Mouse (Mus musculus): Measurements from ENCODE around the gene Zbtb43. TPM values are rescaled to one million over a fixed set of nuclear protein-coding genes. Genes with fewer than 3 reads are reported as not detected.

Gene Zbtb43
- polyA plus RNA-seq, 1 experiment = 14.2 TPM

DNA sequence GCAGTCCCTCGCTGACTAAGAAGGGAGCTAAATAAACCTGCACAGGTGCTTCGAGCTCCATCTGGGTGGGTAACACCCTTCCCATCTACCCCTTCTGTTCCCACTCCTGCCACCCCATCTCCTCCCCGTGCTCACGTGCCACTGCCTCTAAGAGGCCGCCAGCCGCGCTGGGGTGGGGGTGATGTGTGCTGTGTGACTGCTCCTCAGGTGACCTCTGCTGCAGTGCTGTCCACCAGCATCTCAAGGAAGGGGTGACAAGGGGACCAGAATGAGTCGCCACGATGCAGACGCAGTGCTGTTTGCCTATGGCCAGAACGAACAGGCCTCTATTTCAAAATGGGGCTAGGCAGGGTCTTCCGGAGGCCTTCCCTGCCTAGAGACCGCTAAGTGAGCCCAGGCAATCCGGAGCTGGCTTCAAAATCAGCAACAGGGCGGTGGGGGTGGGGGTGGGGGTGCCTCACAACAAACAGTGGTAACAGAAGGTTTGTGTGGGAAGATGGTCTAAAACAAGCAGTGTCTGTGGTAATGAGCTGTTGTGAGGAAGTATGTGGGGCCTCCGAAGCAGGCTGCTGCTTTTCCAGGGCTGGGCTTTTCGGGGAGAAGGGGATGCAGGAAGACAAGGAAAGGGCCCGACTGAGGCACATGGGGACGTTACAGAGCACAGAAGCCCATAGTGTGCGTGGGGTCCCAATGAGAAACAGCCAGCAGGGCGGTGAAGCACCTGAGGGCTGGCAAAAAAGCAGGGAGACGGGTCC lies 19.1 kb downstream of the Zbtb43 start:
- Histone ChIP-seq H3K4me3 (ENCODE audit: insufficient read depth, low read depth, low read length) (no peak overlapping the region), H3K36me3 (ENCODE audit: control insufficient read depth, insufficient read depth, low read length) (peaks cover 4% of the 10 kb centered on the region; the same call in 1 of the 2 replicates), H3K4me1 (ENCODE audit: control insufficient read depth, insufficient read depth, low read length) (no peaks in the 10 kb centered on the region), H3K27me3 (replicated peaks; ENCODE audit: control insufficient read depth, insufficient read depth, low read length) (no peaks in the 10 kb centered on the region), H3K27ac (ENCODE audit: insufficient read depth, low read depth, low read length) (no peak overlapping the region)
- no peak for TF ChIP-seq CTCF (conservative IDR thresholded peaks at IDR 0.05; ENCODE audit: insufficient read depth, insufficient read length, low read depth, low read length)
- TF ChIP-seq POLR2A (IDR thresholded peaks at IDR 0.05; ENCODE audit: low read depth, low read length) = no peak
- WGBS = 91% methylated on average over 22 of the region's 22 CpGs
- no peak for DNase-seq

- no peaks in the 10 kb centered on the region for H3K27me3 ChIP-seq (replicated peaks; ENCODE audit: control insufficient read depth, insufficient read depth, low read length)
- WGBS = 26% methylated on average over 1 of the region's 1 CpGs
- H3K4me3 ChIP-seq (ENCODE audit: insufficient read depth, low read depth, low read length) = no peak overlapping the region
- H3K27ac ChIP-seq (ENCODE audit: insufficient read depth, low read depth, low read length) = no peak overlapping the region
- DNase-seq = no peak
- no peaks in the 10 kb centered on the region for H3K4me1 ChIP-seq (ENCODE audit: control insufficient read depth, insufficient read depth, low read length)
- H3K36me3 ChIP-seq (ENCODE audit: control insufficient read depth, insufficient read depth, low read length) = peaks cover 2% of the 10 kb centered on the region; the same call in 1 of the 2 replicates
- no peak for TF ChIP-seq POLR2A (IDR thresholded peaks at IDR 0.05; ENCODE audit: low read depth, low read length)
- no peak for TF ChIP-seq CTCF (conservative IDR thresholded peaks at IDR 0.05; ENCODE audit: insufficient read depth, insufficient read length, low read depth, low read length)
These were observed 21.6 kb downstream of the Zbtb43 start for GRCm38 (mm10) chr2:33446796-33447195.

GRCm38 (mm10) chr2:33445741-33446140 lies 22.6 kb downstream of the Zbtb43 start:
- WGBS = 97% methylated on average over 5 of the region's 5 CpGs
- TF ChIP-seq POLR2A (IDR thresholded peaks at IDR 0.05; ENCODE audit: low read depth, low read length) (no peak), CTCF (conservative IDR thresholded peaks at IDR 0.05; ENCODE audit: insufficient read depth, insufficient read length, low read depth, low read length) (no peak)
- no peak for DNase-seq
- H3K4me1 ChIP-seq (ENCODE audit: control insufficient read depth, insufficient read depth, low read length) = no peaks in the 10 kb centered on the region
- H3K4me3 ChIP-seq (ENCODE audit: insufficient read depth, low read depth, low read length) = no peak overlapping the region
- H3K27me3 ChIP-seq (replicated peaks; ENCODE audit: control insufficient read depth, insufficient read depth, low read length) = no peaks in the 10 kb centered on the region
- H3K36me3 ChIP-seq (ENCODE audit: control insufficient read depth, insufficient read depth, low read length) = peaks cover 2% of the 10 kb centered on the region; the same call in 1 of the 2 replicates
- no peak overlapping the region for H3K27ac ChIP-seq (ENCODE audit: insufficient read depth, low read depth, low read length)

DNA sequence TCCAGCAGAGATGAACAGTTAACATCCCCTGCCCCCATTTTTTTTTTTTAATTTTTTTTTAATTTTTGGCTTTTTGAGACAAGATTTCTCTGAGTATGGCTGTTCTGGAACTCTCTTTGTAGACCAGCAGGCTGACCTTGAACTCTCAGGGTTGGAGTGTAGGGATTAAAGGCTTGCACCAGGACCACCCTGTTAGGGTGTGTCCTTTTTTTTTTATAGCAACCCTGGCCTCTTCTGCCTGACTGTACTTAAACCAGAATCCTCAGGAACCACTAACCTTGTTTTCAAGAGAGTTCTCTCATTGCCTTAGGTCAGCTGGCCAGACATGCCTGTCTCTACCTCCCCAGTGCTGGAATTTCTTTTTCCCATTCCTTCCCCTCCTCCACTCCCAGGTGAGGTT lies 23.5 kb downstream of the Zbtb43 start:
- Histone ChIP-seq H3K27me3 (replicated peaks; ENCODE audit: control insufficient read depth, insufficient read depth, low read length) (no peaks in the 10 kb centered on the region), H3K27ac (ENCODE audit: insufficient read depth, low read depth, low read length) (no peak overlapping the region), H3K4me3 (ENCODE audit: insufficient read depth, low read depth, low read length) (no peak overlapping the region), H3K4me1 (ENCODE audit: control insufficient read depth, insufficient read depth, low read length) (no peaks in the 10 kb centered on the region), H3K36me3 (ENCODE audit: control insufficient read depth, insufficient read depth, low read length) (peaks cover 2% of the 10 kb centered on the region; the same call in 1 of the 2 replicates)
- DNase-seq = no peak
- TF ChIP-seq CTCF (conservative IDR thresholded peaks at IDR 0.05; ENCODE audit: insufficient read depth, insufficient read length, low read depth, low read length) (no peak), POLR2A (IDR thresholded peaks at IDR 0.05; ENCODE audit: low read depth, low read length) (no peak)

GRCm38 (mm10) chr2:33444358-33444757 lies 24.0 kb downstream of the Zbtb43 start:
- H3K4me3 ChIP-seq (ENCODE audit: insufficient read depth, low read depth, low read length) = no peak overlapping the region
- H3K36me3 ChIP-seq (ENCODE audit: control insufficient read depth, insufficient read depth, low read length) = no peaks in the 10 kb centered on the region
- TF ChIP-seq POLR2A (IDR thresholded peaks at IDR 0.05; ENCODE audit: low read depth, low read length) = no peak
- TF ChIP-seq CTCF (conservative IDR thresholded peaks at IDR 0.05; ENCODE audit: insufficient read depth, insufficient read length, low read depth, low read length) = no peak
- H3K27me3 ChIP-seq (replicated peaks; ENCODE audit: control insufficient read depth, insufficient read depth, low read length) = no peaks in the 10 kb centered on the region
- DNase-seq = peak; percentile 69
- H3K4me1 ChIP-seq (ENCODE audit: control insufficient read depth, insufficient read depth, low read length) = no peaks in the 10 kb centered on the region
- H3K27ac ChIP-seq (ENCODE audit: insufficient read depth, low read depth, low read length) = no peak overlapping the region
- WGBS = 51% methylated on average over 5 of the region's 5 CpGs

DNA sequence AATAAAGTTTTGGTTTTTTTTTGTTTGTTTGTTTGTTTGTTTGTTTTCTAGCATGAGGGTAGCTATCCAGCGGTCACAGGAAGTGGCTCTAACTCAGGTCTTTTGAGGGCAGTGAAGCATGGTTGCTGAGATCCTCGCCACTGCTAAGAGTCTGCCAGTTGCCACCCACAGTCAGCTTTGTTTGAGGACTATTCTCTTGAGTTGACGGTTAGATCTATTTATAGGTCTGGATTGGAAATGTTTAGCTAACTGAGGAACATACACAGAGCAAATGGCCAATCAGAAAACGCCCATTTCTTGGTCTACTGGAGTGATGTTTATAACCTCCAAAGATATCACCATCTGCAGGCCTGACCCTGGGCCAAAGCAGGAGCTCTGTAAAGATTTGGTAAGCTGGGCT lies 25.7 kb downstream of the Zbtb43 start:
- H3K4me1 ChIP-seq (ENCODE audit: control insufficient read depth, insufficient read depth, low read length) = no peaks in the 10 kb centered on the region
- DNase-seq = no peak
- H3K36me3 ChIP-seq (ENCODE audit: control insufficient read depth, insufficient read depth, low read length) = no peaks in the 10 kb centered on the region
- no peaks in the 10 kb centered on the region for H3K27me3 ChIP-seq (replicated peaks; ENCODE audit: control insufficient read depth, insufficient read depth, low read length)
- H3K4me3 ChIP-seq (ENCODE audit: insufficient read depth, low read depth, low read length) = no peak overlapping the region
- TF ChIP-seq CTCF (conservative IDR thresholded peaks at IDR 0.05; ENCODE audit: insufficient read depth, insufficient read length, low read depth, low read length) (no peak), POLR2A (IDR thresholded peaks at IDR 0.05; ENCODE audit: low read depth, low read length) (no peak)
- H3K27ac ChIP-seq (ENCODE audit: insufficient read depth, low read depth, low read length) = no peak overlapping the region
- 57% methylated on average over 4 of the region's 4 CpGs for WGBS

DNA sequence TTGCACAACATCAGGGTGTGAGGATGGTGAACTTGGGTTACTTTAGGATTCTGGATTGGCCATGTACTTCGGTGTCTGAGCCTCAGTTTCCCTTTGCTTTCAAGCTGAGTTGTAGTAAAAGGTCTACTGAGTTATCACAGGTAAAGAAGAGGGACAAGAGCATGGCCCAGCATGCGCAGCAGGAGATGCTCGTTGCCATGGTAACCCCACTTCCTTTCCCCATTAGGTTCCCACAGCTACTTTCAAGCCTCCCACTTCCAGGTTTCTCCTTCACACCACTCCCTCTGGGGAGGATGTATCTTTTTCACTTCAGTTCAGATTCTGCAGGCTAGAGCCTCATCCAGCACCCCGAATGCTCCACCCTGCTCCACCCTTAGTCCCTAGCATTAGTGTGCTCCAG lies 27.5 kb downstream of the Zbtb43 start:
- H3K36me3 ChIP-seq (ENCODE audit: control insufficient read depth, insufficient read depth, low read length) = no peaks in the 10 kb centered on the region

More for the DNA sequence above, 27.5 kb downstream of the Zbtb43 start:
- 46% methylated on average over 4 of the region's 4 CpGs for WGBS
- Histone ChIP-seq H3K27me3 (replicated peaks; ENCODE audit: control insufficient read depth, insufficient read depth, low read length) (no peaks in the 10 kb centered on the region), H3K27ac (ENCODE audit: insufficient read depth, low read depth, low read length) (no peak overlapping the region), H3K4me3 (ENCODE audit: insufficient read depth, low read depth, low read length) (no peak overlapping the region), H3K4me1 (ENCODE audit: control insufficient read depth, insufficient read depth, low read length) (no peaks in the 10 kb centered on the region)
- TF ChIP-seq POLR2A (IDR thresholded peaks at IDR 0.05; ENCODE audit: low read depth, low read length) = no peak
- no peak for TF ChIP-seq CTCF (conservative IDR thresholded peaks at IDR 0.05; ENCODE audit: insufficient read depth, insufficient read length, low read depth, low read length)
- no peak for DNase-seq

Data from kidney, adult 2 months (tissue).